Mouse (Mus musculus) hindbrain, embryonic 12.5 days (tissue): Measurements from ENCODE around the gene Gm5767. TPM values are rescaled to one million over a fixed set of nuclear protein-coding genes. Genes with fewer than 3 reads are reported as not detected.
A peak's percentile ranks its signal among the peaks of the same experiment; 100 is the strongest.

Experiments
- ATAC-seq: fragments of 200-750 bp; cut with Nextera tagmentation; 2 replicates; pipeline ENCODE4 v1.8.0; 2017; ENCODE audit warnings: moderate TSS enrichment; ENCODE audit not compliant: low FRiP score
- H3K27ac ChIP-seq: fragments of 300-500 bp; sonication (generic); 2 replicates; pipeline ENCODE4 v1.5.1; 2016; ENCODE audit warnings: mild to moderate bottlenecking
- H3K27me3 ChIP-seq: fragments of 300-500 bp; sonication (generic); 2 replicates; pipeline ENCODE4 v1.6.1; 2016; ENCODE audit warnings: mild to moderate bottlenecking
- H3K36me3 ChIP-seq: fragments of 300-500 bp; sonication (generic); 2 replicates; pipeline ENCODE4 v1.6.1; 2016; ENCODE audit warnings: mild to moderate bottlenecking
- H3K4me1 ChIP-seq: fragments of 300-500 bp; sonication (generic); 2 replicates; pipeline ENCODE4 v1.6.1; 2016
- H3K4me2 ChIP-seq: fragments of 300-500 bp; sonication (generic); replicated peaks from 2 replicates; pipeline ENCODE4 v1.6.1; 2016; ENCODE audit warnings: mild to moderate bottlenecking
- H3K4me3 ChIP-seq: fragments of 300-500 bp; sonication (generic); 2 replicates; pipeline ENCODE4 v1.5.1; 2016; ENCODE audit warnings: mild to moderate bottlenecking
- H3K9ac ChIP-seq: fragments of 300-500 bp; sonication (generic); 2 replicates; pipeline ENCODE4 v1.6.1; 2016; ENCODE audit warnings: mild to moderate bottlenecking, moderate library complexity
- H3K9me3 ChIP-seq: fragments of 300-500 bp; sonication (generic); replicated peaks from 2 replicates; pipeline ENCODE4 v1.6.1; 2016; ENCODE audit warnings: mild to moderate bottlenecking
- WGBS: fragments of 180-500 bp; shearing (Covaris S2); methylation state at CpG from one replicate; pipeline ENCODE4 v1.1.7; 2016; 5-methylcytosine and 5-hydroxymethylcytosine counted together
- polyA plus RNA-seq: library from polyadenylated mRNA; unstranded; fragments of >200 nt; fragmentation: Nextera tagmentation; extraction: Ambion mirVana; gene quantifications from 2 replicates; pipeline ENCODE4 v1.2.1, GENCODE M21; 2016

The Gm5767 gene
- polyA plus RNA-seq, 1 experiment from 2014 or later, result not detected

- Histone ChIP-seq H3K9me3 (no peaks in the 10 kb centered on the region), H3K4me3 (no peak overlapping the region), H3K36me3 (peaks cover 69% of the 10 kb centered on the region), H3K4me2 (no peak overlapping the region), H3K9ac (no peak overlapping the region), H3K27me3 (no peaks in the 10 kb centered on the region), H3K27ac (no peak overlapping the region), H3K4me1 (peaks cover 3% of the 10 kb centered on the region; the same call in 1 of the 2 replicates)
- 83% methylated on average over 4 of the region's 4 CpGs for WGBS
- no peak for ATAC-seq
Measured at GRCm38 (mm10) chr16:8658349-8658748, 22.2 kb upstream of the Gm5767 start.

GRCm38 (mm10) chr16:8658764-8659163, 21.8 kb upstream of the Gm5767 start:
- H3K4me1 ChIP-seq, result peaks cover 4% of the 10 kb centered on the region; the same call in 1 of the 2 replicates
- no peak for ATAC-seq
- H3K4me2 ChIP-seq, result no peak overlapping the region
- 85% methylated on average over 4 of the region's 4 CpGs for WGBS
- no peaks in the 10 kb centered on the region for H3K9me3 ChIP-seq
- no peak overlapping the region for H3K27ac ChIP-seq
- H3K27me3 ChIP-seq, result no peaks in the 10 kb centered on the region
- H3K36me3 ChIP-seq, result peaks cover 68% of the 10 kb centered on the region
- H3K4me3 ChIP-seq, result no peak overlapping the region
- H3K9ac ChIP-seq, result no peak overlapping the region

GRCm38 (mm10) chr16:8663022-8663421, 17.5 kb upstream of the Gm5767 start:
- Histone ChIP-seq H3K4me2 (no peak overlapping the region), H3K4me3 (no peak overlapping the region), H3K27me3 (no peaks in the 10 kb centered on the region), H3K4me1 (peaks cover 31% of the 10 kb centered on the region), H3K27ac (no peak overlapping the region), H3K9ac (no peak overlapping the region), H3K36me3 (peaks cover 60% of the 10 kb centered on the region), H3K9me3 (no peaks in the 10 kb centered on the region)
- ATAC-seq, result no peak
- WGBS, result 83% methylated on average over 2 of the region's 2 CpGs

GRCm38 (mm10) chr16:8663606-8664539, 16.7 kb upstream of the Gm5767 start:
- H3K4me3 ChIP-seq, result no peak overlapping the region
- no peaks in the 10 kb centered on the region for H3K9me3 ChIP-seq
- H3K27ac ChIP-seq, result no peak overlapping the region
- H3K4me1 ChIP-seq, result peaks cover 40% of the 10 kb centered on the region
- H3K9ac ChIP-seq, result no peak overlapping the region
- WGBS, result 84% methylated on average over 22 of the region's 24 CpGs
- H3K27me3 ChIP-seq, result no peaks in the 10 kb centered on the region
- no peak overlapping the region for H3K4me2 ChIP-seq
- no peak for ATAC-seq
- peaks cover 54% of the 10 kb centered on the region for H3K36me3 ChIP-seq

- no peak for ATAC-seq
- H3K9me3 ChIP-seq, result no peaks in the 10 kb centered on the region
- 89% methylated on average over 5 of the region's 5 CpGs for WGBS
- peaks cover 54% of the 10 kb centered on the region for H3K4me1 ChIP-seq
- H3K4me2 ChIP-seq, result no peak overlapping the region
- H3K9ac ChIP-seq, result no peak overlapping the region
- no peak overlapping the region for H3K4me3 ChIP-seq
- H3K27ac ChIP-seq, result no peak overlapping the region
- peaks cover 39% of the 10 kb centered on the region for H3K36me3 ChIP-seq
- no peaks in the 10 kb centered on the region for H3K27me3 ChIP-seq
Measured at GRCm38 (mm10) chr16:8665367-8665766, 15.2 kb upstream of the Gm5767 start.

GRCm38 (mm10) chr16:8666452-8666851, 14.1 kb upstream of the Gm5767 start:
- ATAC-seq, result no peak
- Histone ChIP-seq H3K4me3 (no peak overlapping the region), H3K27me3 (no peaks in the 10 kb centered on the region), H3K9me3 (no peaks in the 10 kb centered on the region), H3K4me2 (no peak overlapping the region), H3K9ac (no peak overlapping the region), H3K4me1 (peaks cover 62% of the 10 kb centered on the region), H3K36me3 (peaks cover 31% of the 10 kb centered on the region), H3K27ac (no peak overlapping the region)
- 75% methylated on average over 2 of the region's 2 CpGs for WGBS

GRCm38 (mm10) chr16:8667261-8667660, 13.3 kb upstream of the Gm5767 start:
- H3K9me3 ChIP-seq, result no peaks in the 10 kb centered on the region
- H3K36me3 ChIP-seq, result peaks cover 23% of the 10 kb centered on the region
- peaks cover 62% of the 10 kb centered on the region for H3K4me1 ChIP-seq
- ATAC-seq, result no peak
- H3K4me3 ChIP-seq, result no peak overlapping the region
- WGBS, result 80% methylated on average over 7 of the region's 7 CpGs
- H3K27ac ChIP-seq, result no peak overlapping the region
- H3K4me2 ChIP-seq, result 0 out of 2 replicates have a peak overlapping the region, but pooled peaks have one; percentile 85
- H3K9ac ChIP-seq, result no peak overlapping the region
- H3K27me3 ChIP-seq, result no peaks in the 10 kb centered on the region

- H3K9ac ChIP-seq, result peak overlapping the region; percentile 35; the same call in 1 of the 2 replicates
- no peaks in the 10 kb centered on the region for H3K9me3 ChIP-seq
- H3K36me3 ChIP-seq, result peaks cover 17% of the 10 kb centered on the region
- no peak overlapping the region for H3K4me3 ChIP-seq
- peaks cover under 1% of the 10 kb centered on the region; the same call in 1 of the 2 replicates for H3K27me3 ChIP-seq
- H3K27ac ChIP-seq, result no peak overlapping the region
- peaks cover 62% of the 10 kb centered on the region for H3K4me1 ChIP-seq
- 0 out of 2 replicates have a peak overlapping the region, but pooled peaks have one; percentile 85 for H3K4me2 ChIP-seq
- no peak for ATAC-seq
- 69% methylated on average over 4 of the region's 4 CpGs for WGBS
Measured at GRCm38 (mm10) chr16:8667814-8668213, 12.8 kb upstream of the Gm5767 start.

GRCm38 (mm10) chr16:8668386-8668785, 12.2 kb upstream of the Gm5767 start:
- H3K4me3 ChIP-seq, result no peak overlapping the region
- peak overlapping the region; percentile 85 for H3K4me2 ChIP-seq
- peaks cover 6% of the 10 kb centered on the region for H3K27me3 ChIP-seq
- H3K9ac ChIP-seq, result peak overlapping the region; percentile 35; the same call in 1 of the 2 replicates
- no peak overlapping the region for H3K27ac ChIP-seq
- 0 out of 2 replicates have a peak, but pooled peaks cover 12% of the 10 kb centered on the region for H3K36me3 ChIP-seq
- ATAC-seq, result no peak
- no peaks in the 10 kb centered on the region for H3K9me3 ChIP-seq
- WGBS, result 67% methylated on average over 2 of the region's 2 CpGs
- peaks cover 59% of the 10 kb centered on the region for H3K4me1 ChIP-seq

GRCm38 (mm10) chr16:8669432-8669831, 11.1 kb upstream of the Gm5767 start:
- H3K4me2 ChIP-seq, result peak overlapping the region; percentile 85
- no peak for ATAC-seq

GRCm38 (mm10) chr16:8670041-8671035, 10.2 kb upstream of the Gm5767 start:
- ATAC-seq, result peak; percentile 65
- H3K27ac ChIP-seq, result peak overlapping the region; percentile 78
- peaks cover 50% of the 10 kb centered on the region for H3K4me1 ChIP-seq
- H3K36me3 ChIP-seq, result 0 out of 2 replicates have a peak, but pooled peaks cover 6% of the 10 kb centered on the region
- WGBS, result 8% methylated on average over 10 of the region's 15 CpGs
- H3K27me3 ChIP-seq, result peaks cover 13% of the 10 kb centered on the region
- H3K9me3 ChIP-seq, result no peaks in the 10 kb centered on the region
- peak overlapping the region; percentile 85 for H3K4me2 ChIP-seq
- peak overlapping the region; percentile 81 for H3K9ac ChIP-seq
- peak overlapping the region; percentile 84 for H3K4me3 ChIP-seq

More at GRCm38 (mm10) chr16:8669432-8669831, 11.1 kb upstream of the Gm5767 start:
- Histone ChIP-seq H3K27ac (peak overlapping the region; percentile 78), H3K4me3 (peak overlapping the region; percentile 84), H3K27me3 (peaks cover 11% of the 10 kb centered on the region), H3K9ac (peak overlapping the region; percentile 81), H3K36me3 (0 out of 2 replicates have a peak, but pooled peaks cover 6% of the 10 kb centered on the region), H3K4me1 (peaks cover 55% of the 10 kb centered on the region), H3K9me3 (no peaks in the 10 kb centered on the region)
- 58% methylated on average over 5 of the region's 5 CpGs for WGBS
